Mouse (Mus musculus) urinary bladder, postnatal 10 days (tissue): ENCODE results near the gene Ankrd33.

Experiments
- DNase-seq: peaks from one replicate; pipeline ENCODE4 v3.0.0; 2022; ENCODE audit warnings: low spot score

Gene Ankrd33

DNA sequence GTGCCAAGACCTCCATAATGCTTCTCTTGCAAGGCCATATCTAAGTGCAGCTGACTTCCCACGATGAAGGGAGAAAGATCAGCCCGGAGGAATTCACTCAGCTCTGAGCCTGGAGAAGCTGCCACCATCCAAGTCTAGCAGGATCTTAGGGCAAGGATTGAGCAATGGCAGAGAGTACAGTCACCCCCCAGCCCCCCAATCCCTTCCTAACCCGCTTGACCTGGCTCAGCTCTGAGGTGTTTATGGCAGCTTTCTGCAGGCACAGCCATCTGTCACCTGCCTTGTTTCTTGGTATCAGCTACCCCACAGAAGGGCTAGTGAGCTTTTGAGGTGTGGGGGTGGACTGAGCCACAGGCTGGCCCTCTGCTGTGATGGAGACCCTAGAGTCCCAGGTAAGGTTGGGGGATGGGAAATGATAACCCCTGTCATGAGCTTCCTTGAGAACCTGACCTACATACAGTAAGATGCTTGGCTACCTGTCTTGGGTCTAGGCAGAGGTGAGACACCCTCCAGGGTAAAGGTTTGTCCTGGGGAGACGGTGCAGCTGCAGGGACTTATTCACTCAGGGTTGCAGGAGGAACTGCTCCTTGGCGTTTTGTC lies at the start of gene Ankrd33:
Gene Ankrd33 (plus strand): TSS at position 245 of the 600 bp plus-strand sequence.
- no peak for DNase-seq

DNA sequence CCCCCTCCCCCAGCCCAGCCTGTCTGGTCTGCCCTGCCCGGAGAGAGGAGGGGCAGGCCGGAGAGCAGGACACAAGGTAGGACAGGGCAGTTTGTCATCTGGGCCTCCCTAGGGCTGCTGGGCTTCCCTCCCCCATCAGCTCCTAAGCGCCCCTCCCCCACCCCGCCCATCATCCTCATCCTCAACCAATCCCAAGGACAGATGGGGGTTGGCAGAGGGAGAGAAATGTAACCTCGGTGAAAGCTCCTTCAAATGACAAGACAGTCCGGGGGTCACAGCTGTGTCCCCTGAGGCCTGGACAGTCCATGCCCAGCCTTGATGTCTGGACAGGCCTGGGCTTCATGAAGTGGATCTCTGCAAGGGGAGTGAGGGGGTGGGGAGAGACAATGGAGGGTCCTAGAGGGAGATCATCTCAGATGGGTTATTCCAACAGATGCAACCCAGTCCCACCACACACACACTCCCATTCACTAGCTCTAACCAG lies 49.1 kb upstream of the Ankrd33 start:
- DNase-seq = no peak

DNA sequence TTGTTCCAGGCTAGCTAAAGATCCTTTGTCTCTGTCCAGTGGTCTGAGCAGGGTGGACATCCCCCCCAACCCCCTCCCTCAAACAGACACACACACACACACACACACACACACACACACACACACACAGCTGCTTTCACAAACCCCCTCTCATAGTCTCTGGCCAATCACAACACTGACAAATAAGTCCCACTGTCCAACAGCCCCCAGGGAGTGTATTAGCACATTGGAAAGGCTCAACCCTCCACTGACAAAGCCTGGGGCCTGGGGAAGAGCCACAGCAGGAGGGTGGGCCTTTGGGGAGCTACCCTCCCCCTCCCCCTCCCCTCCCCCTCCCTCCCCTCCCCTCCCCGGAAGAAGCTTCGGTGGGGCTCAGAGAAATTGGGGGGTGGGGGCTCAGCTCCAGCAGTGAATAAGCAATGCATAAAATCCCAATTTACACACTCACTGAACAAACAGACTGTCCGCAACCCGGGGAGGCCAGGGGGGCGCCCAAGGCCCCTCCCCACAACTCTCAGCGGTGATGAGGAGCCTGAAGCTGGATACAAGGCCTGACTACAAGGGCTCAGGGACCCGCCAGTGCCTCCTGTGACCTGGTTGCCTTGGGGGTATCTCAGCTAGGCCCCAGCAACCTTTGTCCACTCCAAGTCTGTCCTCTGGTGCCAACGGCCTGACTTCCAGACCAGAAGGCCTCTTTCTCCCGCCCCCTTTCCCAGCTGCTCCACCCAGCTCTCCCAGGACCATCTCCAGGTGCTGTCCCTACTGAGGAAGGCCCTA lies 48.4 kb upstream of the Ankrd33 start:
- no peak for DNase-seq

DNA sequence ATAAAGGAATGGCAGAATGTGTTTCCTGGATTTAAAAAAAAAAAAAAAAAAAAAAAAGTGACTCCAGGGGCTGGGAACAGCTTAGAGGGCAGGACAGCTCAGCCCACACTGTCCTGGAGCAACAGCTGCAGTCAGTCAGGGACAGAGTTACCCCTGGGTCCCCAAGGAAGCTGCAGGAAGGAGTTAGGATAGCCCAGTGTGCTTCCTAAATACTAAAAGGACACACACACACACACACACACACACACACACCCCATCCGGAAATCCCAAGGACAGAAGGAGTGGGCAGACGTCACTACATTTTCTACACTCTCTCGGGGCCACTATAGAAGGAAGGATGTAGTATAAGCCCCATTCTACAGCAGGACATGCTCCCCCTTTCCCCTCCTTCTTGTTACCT lies 47.5 kb upstream of the Ankrd33 start:
- DNase-seq = no peak

DNA sequence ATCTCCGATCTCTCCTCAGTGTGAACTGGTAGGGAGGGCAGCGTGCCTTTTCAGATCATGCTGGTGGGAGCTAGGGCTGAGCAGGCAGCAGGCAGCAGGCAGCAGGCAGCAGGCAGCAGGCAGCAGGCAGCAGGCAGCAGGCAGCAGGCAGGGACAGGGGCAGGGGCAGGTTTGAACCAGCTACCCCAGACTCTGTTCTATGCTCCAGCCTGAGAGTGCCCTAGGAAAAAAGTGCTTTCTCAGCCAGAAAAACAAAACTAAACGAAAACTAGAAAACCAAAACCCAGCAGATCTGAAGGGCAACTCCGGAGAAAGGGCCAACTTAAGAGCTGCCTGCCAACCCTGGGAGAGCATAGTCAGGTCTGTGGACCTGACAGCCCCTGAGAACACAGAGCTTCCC lies 46.9 kb upstream of the Ankrd33 start:
- no peak for DNase-seq

DNA sequence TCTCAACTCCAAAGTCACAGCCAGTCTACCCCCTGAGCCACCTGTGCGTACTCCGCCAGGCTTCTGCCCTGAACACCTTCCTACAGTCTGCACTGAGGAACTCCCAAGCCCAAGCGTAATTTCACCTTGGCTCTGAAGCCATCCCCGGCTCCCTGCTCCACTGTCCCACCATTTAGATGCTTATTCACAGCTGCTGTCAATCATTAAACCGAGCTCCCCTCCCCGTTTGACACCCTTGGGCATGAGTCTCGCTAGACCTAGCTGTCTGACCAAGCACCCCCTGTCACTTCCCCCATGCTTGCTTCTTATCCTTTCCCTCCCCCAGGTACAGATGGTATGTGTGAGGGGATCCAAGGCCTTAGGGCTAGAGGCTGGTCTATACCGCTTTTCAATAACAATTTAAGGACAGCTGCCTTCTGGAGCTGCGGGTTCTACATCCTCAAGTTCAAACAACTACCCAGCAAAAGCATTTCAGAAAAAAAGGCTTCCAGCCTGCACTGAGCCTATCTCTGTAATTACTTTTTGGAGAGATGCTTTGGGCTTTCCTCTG lies 45.8 kb upstream of the Ankrd33 start:
- no peak for DNase-seq

DNA sequence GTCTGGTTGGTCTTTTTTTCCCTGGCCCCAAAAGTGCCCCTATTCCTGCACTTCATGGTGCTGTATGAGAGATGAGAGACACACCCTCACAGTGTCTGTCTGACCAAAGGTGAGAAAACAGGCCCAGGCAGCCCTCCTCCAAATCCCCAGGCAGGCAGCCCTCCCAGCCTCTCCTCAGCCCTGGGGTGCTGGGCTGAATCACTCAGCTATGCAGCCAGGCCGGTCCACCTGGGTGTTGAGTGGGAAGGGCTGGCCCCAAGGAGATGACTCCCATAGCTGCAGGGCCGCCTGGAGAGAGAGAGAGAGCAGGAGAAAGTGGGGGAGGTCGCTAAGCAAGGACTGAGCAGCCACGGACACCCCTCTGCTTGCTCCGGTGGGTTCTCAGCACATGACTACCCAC lies 44.8 kb upstream of the Ankrd33 start:
- no peak for DNase-seq

DNA sequence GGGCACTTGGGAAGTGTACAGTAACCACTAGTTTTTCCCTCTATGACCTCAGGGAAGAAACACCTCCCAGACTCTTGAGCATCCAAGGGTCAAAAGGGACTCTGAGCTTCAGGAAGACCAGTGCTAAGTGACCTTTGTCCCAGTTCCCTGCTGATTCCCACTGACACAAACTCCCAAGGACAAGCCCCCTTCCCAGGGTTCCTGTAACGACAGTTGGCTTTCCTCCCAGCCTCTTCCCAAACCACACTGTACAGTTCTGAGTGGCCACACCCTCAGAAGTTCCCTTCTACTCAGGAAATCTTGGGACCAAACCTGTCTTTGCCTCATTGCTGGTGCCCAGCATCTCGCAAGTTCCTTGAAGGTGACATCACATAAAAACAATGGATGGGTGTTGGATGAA lies 42.8 kb upstream of the Ankrd33 start:
- no peak for DNase-seq

DNA sequence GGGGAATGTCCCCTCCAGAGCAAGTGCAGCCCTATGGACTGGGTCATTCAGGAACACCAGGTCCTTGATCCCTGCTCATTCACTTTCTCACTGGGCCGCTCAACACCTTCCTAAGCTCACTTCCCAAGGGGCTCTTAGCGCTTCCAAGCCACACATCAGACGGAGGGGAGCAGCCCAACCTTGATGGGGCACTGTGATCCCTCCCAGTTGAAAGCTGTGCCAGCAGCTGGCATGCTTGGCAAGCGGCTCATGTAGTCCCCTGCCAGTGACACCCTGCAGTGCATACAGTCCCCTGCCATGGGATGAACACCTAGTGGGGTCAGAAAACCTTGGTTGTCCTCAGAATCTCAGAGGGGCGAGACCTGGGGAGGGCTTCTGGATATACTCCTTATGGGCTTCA lies 41.5 kb upstream of the Ankrd33 start:
- DNase-seq = no peak

DNA sequence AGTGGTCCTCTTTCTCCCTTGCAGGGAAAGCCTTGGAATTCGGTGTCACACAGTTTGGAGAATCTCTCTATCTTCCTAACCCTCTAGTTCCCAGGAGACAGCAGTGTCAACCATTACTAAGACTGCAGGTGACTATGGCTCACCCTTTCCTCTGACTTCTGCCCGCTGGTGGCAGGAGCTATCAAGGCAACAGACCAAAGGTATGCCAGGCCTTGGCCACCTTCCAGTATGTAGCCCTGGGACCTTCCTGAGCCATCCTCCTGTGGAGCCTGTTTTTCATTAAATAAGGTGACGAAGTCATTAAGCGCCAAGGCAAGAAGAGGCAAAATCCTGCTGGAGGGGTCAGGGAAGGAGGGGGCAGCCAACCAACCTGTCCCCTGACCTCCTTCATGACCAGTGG lies 40.4 kb upstream of the Ankrd33 start:
- DNase-seq = no peak

DNA sequence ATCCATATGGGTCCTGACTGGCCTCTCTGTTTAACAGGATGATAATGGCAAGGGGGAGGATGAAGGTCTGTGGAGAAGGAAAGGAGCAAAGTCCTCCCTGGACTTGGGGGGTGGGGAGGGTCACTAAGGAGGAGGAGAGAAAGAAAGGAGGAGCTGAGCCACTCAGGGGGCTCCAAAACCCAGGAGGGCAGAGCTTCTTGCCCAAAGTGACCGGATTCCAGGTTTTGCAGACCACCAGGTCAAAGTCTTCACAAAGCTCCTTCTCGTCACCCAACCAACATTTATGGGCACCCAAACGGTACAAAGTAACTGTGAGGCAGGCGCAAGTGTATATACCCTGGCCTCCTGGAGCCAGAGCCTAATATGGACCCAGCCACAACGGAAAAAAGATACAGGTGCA lies 39.9 kb upstream of the Ankrd33 start:
- DNase-seq = no peak

DNA sequence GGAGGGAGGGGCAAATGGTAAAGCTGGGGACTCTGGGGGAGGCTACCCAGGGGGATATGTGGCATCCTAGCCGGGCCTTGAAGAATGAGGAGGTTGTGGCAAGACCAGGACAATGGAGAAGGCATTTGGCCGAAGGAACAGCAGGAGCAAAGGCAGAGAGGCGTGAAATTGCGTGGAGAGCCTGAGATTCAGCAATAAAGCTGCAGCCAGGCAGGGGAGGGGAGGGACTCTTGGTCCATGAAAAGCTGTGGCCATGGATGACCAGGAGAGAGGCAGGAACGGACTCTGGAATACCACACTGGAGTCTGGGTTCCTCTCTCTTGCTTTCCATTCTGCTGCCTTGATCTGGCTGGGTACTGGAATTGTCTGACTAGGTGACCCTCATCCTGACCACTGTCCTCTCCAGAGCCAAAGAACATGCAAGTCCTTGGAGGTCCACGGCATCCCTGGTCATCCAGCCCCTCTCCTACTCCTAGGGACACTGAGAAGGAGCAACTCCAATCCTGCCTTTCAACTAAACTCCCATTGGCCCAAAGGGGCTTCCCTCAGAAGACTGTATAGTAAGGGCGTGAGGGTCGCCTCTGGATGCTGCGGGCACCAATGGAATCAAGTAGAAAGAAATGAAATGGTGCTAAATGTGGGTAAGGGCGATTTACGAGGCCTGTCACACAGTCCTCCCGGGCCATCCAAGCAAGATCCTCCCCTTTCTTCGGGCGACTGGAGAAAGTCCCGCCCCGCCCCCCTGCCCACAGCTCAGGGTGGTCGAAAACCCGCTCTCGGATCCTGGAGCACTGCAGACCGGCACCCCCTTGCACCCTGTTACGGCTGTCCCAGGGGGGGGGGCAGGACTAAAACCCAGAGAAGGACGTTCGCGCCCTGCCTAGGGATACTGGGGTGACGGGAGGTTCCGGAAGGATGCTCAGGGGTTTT lies 39.2 kb upstream of the Ankrd33 start:
- DNase-seq = no peak

DNA sequence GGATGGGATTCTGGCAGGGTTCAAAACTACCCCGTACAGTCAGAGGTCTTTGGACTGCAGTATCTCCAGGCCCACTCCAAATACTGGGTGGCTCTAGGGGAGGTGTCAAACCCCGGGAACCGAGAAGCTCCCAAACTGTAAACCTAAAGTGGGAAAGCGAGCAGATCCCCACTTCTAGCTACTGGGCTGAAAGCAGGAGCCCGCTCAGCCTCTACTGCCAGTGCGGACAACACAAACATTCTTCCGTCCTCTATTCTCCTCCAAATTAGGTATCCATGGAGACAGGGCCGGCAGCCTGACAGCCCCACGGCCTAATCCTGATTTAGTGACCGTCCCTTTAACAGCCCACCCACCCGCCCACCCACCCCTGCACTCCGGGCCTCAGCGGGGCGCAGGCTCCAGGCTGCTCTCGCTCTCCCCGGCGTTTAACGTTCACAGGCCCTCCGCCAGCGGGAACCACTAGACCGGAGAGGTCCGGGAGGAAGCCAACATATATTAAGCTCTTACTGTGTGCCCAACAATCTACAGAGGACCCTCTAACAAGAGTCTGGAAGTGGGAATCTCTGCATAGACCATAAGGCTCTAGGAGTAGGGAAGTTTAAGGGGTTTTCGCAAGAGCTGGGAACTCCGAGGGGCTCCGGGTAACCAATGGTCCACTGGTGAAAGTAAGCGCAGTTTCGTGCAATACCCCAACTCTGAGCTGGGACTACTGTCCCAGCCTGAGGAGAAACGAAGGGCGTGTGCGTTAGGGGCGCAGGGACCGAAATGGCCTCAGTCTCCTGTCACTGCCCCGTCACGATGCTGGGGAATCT lies 38.3 kb upstream of the Ankrd33 start:
- no peak for DNase-seq

DNA sequence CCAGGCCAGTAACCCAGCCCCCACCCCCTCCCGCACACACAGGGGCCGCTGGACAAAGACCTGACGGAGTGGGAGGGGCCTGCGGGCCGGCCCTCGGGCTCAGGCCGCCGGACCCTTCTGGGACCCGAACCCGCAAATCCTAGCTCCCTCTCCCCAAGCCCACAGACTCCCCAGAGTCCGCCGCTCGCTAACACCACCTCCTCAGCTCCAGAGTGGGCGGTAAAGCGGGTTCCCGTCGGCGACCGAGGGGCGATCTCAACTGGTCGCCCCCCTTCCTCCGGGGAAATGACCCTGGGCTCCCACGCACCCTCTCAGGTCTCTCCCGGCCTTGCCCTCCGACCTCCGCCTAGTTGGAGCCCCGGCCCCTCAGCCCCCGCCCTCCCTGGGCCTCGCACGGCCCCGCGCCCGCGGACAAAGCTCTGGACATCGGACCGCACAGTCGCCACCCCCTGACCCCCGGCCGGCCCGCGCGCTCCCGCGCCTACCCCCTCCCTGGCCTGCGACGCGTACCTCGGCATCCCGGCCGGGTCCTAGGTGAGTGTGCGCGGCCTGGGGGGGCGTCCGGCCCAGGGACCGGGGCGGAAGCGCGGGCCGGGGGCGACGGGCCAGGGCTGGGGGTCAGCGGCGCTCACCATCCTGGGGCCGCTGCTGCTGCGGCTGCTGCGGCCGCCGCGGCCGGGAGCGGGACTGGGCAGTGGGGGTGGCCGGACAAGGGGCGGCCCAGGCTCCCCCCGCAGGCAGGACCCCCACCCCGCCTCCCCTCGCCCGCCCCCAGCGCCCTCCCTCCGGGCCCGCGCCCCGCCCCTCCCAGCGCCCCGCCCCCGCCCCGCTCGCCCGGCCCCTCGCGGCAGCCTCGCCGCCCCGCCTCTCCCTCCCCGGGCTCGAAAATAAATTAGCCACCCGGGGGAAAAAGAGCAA lies 37.5 kb upstream of the Ankrd33 start, which contains the start of gene Fignl2:
Gene Fignl2 (minus strand): TSS at position 755 of the 918 bp plus-strand sequence.
- DNase-seq = no peak

DNA sequence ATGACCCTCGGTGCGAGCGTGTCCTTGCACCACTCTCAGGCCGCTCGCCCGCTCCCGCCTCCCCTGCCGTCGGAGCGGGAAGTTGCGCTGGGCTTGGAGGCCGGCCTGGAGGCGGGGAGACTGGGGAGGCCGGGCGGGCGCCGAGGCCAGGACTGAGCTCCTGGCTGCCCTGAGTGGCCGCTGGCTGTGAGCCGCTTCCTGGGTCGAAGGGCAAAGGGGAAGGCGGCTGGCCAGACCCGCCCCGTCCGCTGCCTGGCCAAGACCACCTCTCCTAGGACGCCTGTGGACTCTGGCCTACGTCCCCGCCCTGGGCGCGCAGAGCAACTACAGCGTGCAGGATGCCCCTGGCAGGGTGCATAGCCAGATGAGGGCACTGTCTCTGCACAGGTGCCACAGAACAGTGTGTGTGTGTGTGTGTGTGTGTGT lies 36.8 kb upstream of the Ankrd33 start:
- peak; percentile 45 for DNase-seq

DNA sequence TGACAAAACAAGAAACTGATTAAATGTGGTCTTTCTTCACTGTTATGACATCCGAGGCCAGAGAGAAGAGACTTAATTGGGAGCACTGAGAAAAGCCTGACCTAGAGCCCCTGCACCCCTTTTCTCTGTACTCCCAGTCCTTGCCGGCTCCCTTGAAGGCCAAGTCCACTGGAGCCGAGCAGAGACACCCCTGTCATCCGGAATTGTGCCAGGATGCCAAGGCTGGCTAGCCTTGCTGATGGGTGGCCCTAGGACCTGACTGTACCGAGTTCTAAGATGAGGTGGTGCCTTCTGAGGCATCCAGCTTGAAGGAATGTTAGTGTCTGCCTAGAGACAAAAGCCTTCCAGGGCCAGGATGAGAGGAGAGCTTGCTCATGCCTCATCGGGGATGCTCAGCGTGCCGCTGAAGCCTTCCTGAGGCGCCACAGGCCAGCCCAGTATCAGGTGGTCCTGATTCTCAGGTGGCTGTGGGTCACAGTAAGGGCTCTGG lies 35.5 kb upstream of the Ankrd33 start:
- no peak for DNase-seq

DNA sequence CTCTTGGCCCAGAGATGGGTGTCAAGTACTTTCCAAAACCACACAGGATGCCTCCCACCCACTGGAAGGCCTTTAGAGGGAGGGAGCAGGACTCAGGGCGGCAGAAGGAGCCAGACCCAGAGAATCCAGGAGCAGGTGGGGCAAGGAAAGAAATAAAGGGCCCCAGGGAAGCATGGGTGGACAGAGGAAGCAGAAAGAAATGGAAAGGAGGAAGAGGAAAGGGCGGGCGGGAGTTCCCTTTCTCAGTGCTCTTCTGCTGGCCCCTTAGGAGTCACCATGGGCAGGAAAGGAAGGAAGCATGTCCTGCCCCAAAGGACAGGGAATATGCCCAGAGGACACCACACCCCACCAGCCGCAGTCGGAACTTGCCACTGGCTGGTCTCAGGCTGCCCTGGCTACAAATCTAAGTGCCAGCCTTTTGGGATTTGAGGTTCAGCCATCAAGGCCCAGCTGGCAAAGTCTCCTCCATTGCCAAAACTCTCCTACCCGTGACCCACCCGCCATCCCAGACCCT lies 34.5 kb upstream of the Ankrd33 start:
- no peak for DNase-seq

DNA sequence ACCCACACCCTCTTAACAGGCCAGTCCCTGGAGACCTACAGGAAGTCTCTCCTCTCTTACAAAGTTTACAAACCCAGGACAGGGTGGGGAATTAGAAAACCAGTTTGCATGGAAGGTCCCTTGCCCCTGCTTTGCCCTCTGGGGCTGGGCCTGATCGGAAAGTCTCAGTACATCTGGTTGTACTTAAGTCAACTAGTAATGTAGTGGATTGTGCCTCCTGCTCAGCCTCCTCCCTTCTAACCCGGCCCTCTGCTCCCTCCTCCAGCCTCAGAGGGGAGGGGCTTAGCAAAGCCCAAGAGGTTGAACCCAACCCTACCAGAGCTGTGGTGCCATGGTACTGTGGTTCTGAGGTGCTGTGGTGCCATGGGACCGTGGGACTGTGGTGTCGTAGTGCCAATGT lies 33.3 kb upstream of the Ankrd33 start:
- no peak for DNase-seq

DNA sequence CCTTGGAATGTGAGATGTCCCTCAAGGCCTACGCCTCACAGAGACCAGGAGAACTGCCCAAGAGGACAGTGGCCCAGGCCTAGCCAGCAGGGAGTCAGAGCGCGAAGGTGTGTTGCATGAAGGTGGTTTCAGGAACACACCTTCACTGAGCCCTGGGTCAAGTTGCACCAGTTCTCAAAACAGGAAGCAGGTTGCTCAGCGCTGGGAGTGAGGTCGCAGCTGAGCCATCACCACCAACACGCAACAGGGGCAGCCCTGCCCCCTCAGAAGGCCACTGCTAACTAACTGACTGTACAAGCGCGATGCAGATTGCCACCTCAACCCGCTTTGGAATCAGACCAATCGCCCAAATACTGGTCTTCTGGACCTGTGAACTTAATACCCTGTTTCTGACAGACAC lies 31.1 kb upstream of the Ankrd33 start:
- DNase-seq = no peak

DNA sequence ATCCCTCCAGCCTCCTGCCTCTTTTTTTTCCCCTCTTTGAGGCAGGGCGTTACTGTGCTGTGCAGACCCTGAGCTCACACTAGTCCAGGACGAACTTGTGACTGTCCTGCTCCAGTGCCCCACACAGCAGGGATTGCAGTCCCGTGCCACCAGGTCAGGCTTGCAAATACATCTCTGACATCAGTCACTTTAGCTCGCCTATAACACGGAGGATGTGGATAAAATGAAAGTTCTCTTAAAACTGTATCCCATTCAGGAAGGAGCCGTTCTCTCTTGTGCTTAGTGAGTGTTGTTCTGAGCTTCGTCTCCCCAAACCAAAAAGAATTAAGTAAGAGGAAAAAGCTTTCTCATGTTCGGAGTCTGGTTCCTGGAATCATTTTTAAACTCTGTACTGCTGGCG lies 29.1 kb upstream of the Ankrd33 start:
- DNase-seq = no peak
